Mouse (Mus musculus) forebrain, embryonic 13.5 days (tissue): Measurements from ENCODE around the gene Insig2. TPM values are rescaled to one million over a fixed set of nuclear protein-coding genes. Genes with fewer than 3 reads are reported as not detected.

ENCODE experiments used
- ATAC-seq: fragments of 200-750 bp; cut with Nextera tagmentation; 2 replicates; pipeline ENCODE4 v1.8.0; 2017
- H3K27ac ChIP-seq: fragments of 300-500 bp; sonication (generic); 2 replicates; pipeline ENCODE4 v1.5.1; 2015; ENCODE audit warnings: inconsistent platforms, mild to moderate bottlenecking, moderate library complexity
- H3K27me3 ChIP-seq: fragments of 300-500 bp; sonication (generic); 2 replicates; pipeline ENCODE4 v1.6.1; 2015; ENCODE audit warnings: mild to moderate bottlenecking, inconsistent platforms
- H3K36me3 ChIP-seq: fragments of 300-500 bp; sonication (generic); 2 replicates; pipeline ENCODE4 v1.6.1; 2015; ENCODE audit warnings: mild to moderate bottlenecking, inconsistent platforms; ENCODE audit not compliant: poor library complexity, severe bottlenecking
- H3K4me1 ChIP-seq: fragments of 300-500 bp; sonication (generic); 2 replicates; pipeline ENCODE4 v1.6.1; 2015; ENCODE audit warnings: inconsistent platforms
- H3K4me2 ChIP-seq: fragments of 300-500 bp; sonication (generic); 2 replicates; pipeline ENCODE4 v1.6.1; 2015; ENCODE audit warnings: inconsistent platforms, mild to moderate bottlenecking, moderate library complexity
- H3K4me3 ChIP-seq: fragments of 300-500 bp; sonication (generic); 2 replicates; pipeline ENCODE4 v1.5.1; 2015; ENCODE audit warnings: mild to moderate bottlenecking, inconsistent platforms
- H3K9ac ChIP-seq: fragments of 300-500 bp; sonication (generic); 2 replicates; pipeline ENCODE4 v1.6.1; 2015; ENCODE audit warnings: mild to moderate bottlenecking, inconsistent platforms
- H3K9me3 ChIP-seq: fragments of 300-500 bp; sonication (generic); replicated peaks from 2 replicates; pipeline ENCODE4 v1.6.1; 2016; ENCODE audit warnings: inconsistent platforms
- WGBS: fragments of 180-500 bp; shearing (Covaris S2); methylation state at CpG from one replicate; pipeline ENCODE4 v1.1.7; 2015; 5-methylcytosine and 5-hydroxymethylcytosine counted together
- polyA plus RNA-seq: library from polyadenylated mRNA; unstranded; fragments of >200 nt; fragmentation: Nextera tagmentation; extraction: Ambion mirVana; gene quantifications from 2 replicates; pipeline ENCODE4 v1.2.1, GENCODE M21; 2015

Insig2 gene
- polyA plus RNA-seq, 1 experiment from 2014 or later, result 33.9 TPM

DNA sequence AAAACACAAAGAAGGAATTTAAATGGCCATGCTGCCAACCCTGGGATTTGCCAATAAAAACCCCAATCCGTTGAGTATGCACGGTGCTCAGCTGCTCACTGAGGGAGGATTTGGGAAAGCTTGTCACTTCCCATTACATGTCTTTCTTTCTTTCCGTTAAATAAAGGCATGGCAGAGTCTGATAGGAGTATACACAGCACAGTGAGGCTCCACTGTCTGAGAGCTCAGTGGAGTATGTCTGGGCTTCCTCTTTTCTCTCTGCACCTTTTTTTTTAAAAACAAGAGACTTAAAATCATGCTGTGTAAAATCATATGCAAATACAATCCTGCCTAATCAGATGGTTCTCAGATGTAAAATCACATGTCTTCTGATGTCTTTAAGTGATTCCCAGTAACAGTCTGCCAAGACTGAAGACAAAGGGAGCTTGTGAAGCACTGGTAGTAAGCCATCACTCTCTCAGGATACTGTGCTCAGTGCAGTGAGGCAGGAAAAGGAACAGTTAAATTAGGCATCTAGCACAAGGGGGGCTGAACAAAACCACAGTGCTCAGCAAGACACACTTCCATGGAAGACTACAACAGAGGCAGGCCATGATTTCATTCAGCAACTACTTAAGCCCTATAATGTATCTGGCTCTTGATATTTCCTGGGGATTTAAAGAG is 17.5 kb downstream of the Insig2 start:
- Histone ChIP-seq H3K9me3 (no peaks in the 10 kb centered on the region), H3K27ac (peak overlapping the region; percentile 84), H3K4me3 (no peak overlapping the region), H3K9ac (no peak overlapping the region), H3K4me2 (no peak overlapping the region), H3K4me1 (peaks cover 10% of the 10 kb centered on the region), H3K27me3 (no peaks in the 10 kb centered on the region), H3K36me3 (peaks cover 39% of the 10 kb centered on the region)
- 52% methylated on average over 3 of the region's 3 CpGs for WGBS
- peak; percentile 91 for ATAC-seq

DNA sequence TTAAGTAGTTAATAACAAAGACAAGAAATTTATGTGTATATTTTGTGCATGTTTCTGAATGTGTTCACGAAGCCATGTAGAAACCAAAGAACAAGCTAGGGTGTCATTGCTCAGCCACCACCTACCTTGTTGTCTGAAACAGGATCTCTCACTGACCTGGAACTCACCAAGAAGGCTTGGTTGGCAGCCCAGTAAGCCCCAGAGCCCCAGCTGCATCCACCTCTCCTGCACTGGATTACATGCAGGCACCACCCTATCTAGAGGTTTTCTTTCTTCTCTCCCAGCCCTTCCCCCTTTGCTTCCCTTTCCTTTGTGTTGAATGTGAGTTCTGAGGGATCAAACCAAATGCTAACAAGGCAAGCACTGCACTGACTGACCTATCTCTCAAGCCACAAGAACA is 19.2 kb downstream of the Insig2 start:
- no peak overlapping the region for H3K4me3 ChIP-seq
- no peaks in the 10 kb centered on the region for H3K9me3 ChIP-seq
- no peak for ATAC-seq
- H3K4me1 ChIP-seq, result peaks cover 10% of the 10 kb centered on the region
- no peak overlapping the region for H3K9ac ChIP-seq
- H3K36me3 ChIP-seq, result peaks cover 30% of the 10 kb centered on the region
- H3K27me3 ChIP-seq, result no peaks in the 10 kb centered on the region
- 88% methylated on average over 1 of the region's 1 CpGs for WGBS
- H3K27ac ChIP-seq, result no peak overlapping the region
- no peak overlapping the region for H3K4me2 ChIP-seq

- Histone ChIP-seq H3K4me3 (no peak overlapping the region), H3K9ac (no peak overlapping the region), H3K36me3 (peaks cover 30% of the 10 kb centered on the region), H3K27ac (no peak overlapping the region), H3K27me3 (no peaks in the 10 kb centered on the region), H3K4me2 (no peak overlapping the region), H3K4me1 (peaks cover 10% of the 10 kb centered on the region), H3K9me3 (no peaks in the 10 kb centered on the region)
- no peak for ATAC-seq
- WGBS, result 94% methylated on average over 4 of the region's 4 CpGs
Measured at GRCm38 (mm10) chr1:121312326-121312725, 20.1 kb downstream of the Insig2 start.

- Histone ChIP-seq H3K4me1 (no peaks in the 10 kb centered on the region), H3K36me3 (peaks cover 10% of the 10 kb centered on the region; the same call in 1 of the 2 replicates), H3K4me3 (no peak overlapping the region), H3K9me3 (no peaks in the 10 kb centered on the region), H3K27ac (no peak overlapping the region), H3K4me2 (no peak overlapping the region), H3K27me3 (no peaks in the 10 kb centered on the region), H3K9ac (no peak overlapping the region)
- peak; percentile 61 for ATAC-seq
- WGBS, result 85% methylated on average over 5 of the region's 5 CpGs
Measured at GRCm38 (mm10) chr1:121296717-121297255, 35.6 kb downstream of the Insig2 start.

- Histone ChIP-seq H3K4me2 (no peak overlapping the region), H3K27me3 (no peaks in the 10 kb centered on the region), H3K9me3 (no peaks in the 10 kb centered on the region), H3K27ac (no peak overlapping the region), H3K4me1 (no peaks in the 10 kb centered on the region), H3K36me3 (0 out of 2 replicates have a peak, but pooled peaks cover 6% of the 10 kb centered on the region), H3K4me3 (no peak overlapping the region), H3K9ac (no peak overlapping the region)
- no peak for ATAC-seq
- 58% methylated on average over 3 of the region's 3 CpGs for WGBS
Measured at GRCm38 (mm10) chr1:121293571-121293970, 38.8 kb downstream of the Insig2 start.

DNA sequence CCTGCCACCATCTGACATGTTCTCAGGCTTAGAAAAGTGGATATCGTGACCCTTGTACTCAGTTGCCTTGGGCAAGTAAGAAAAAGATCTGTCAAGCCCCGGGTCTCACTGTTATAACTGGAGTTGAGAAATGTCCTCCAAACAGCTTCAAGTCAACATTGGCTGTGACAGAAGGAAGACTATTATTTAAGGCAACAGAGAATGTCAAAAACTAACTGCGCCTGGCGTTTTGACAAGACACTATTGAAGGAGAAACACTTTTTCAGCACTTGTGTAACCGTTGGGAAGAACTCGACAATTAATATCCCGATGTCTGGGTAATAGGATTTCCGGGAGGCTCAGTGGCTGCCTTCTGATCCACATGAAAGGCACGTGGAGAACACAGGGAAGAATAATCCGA is 41.5 kb downstream of the Insig2 start:
- 79% methylated on average over 10 of the region's 10 CpGs for WGBS
- Histone ChIP-seq H3K4me3 (no peak overlapping the region), H3K27me3 (no peaks in the 10 kb centered on the region), H3K4me1 (no peaks in the 10 kb centered on the region), H3K9me3 (no peaks in the 10 kb centered on the region), H3K4me2 (no peak overlapping the region), H3K36me3 (no peaks in the 10 kb centered on the region), H3K27ac (no peak overlapping the region), H3K9ac (no peak overlapping the region)
- ATAC-seq, result no peak

DNA sequence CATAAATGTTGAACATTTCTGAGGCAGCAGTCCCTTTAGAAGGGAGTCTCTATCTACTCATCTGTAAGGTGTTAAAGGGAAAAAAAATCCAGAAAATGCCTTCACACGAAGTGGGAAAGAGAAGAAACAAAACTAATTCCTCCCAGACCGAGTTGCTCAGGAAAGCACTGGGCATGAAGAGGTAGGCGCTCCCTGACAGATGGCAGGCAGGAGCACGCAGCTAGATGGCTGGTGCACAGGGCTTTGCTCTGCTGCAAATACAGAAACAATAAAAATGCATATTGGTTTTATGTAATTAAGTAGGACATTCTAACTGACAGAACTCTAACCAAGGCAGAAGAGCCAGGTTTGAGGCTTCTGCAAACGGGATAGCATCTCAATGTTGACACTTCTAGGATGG is 42.0 kb downstream of the Insig2 start:
- Histone ChIP-seq H3K36me3 (no peaks in the 10 kb centered on the region), H3K9me3 (no peaks in the 10 kb centered on the region), H3K4me3 (no peak overlapping the region), H3K4me2 (no peak overlapping the region), H3K4me1 (no peaks in the 10 kb centered on the region), H3K27me3 (no peaks in the 10 kb centered on the region), H3K27ac (no peak overlapping the region), H3K9ac (no peak overlapping the region)
- ATAC-seq, result no peak
- WGBS, result 74% methylated on average over 5 of the region's 5 CpGs

GRCm38 (mm10) chr1:121284197-121284596 is 48.2 kb downstream of the Insig2 start:
- H3K27ac ChIP-seq, result no peak overlapping the region
- H3K27me3 ChIP-seq, result no peaks in the 10 kb centered on the region
- ATAC-seq, result no peak
- H3K4me2 ChIP-seq, result no peak overlapping the region
- H3K9me3 ChIP-seq, result no peaks in the 10 kb centered on the region
- no peaks in the 10 kb centered on the region for H3K4me1 ChIP-seq
- H3K9ac ChIP-seq, result no peak overlapping the region
- no peaks in the 10 kb centered on the region for H3K36me3 ChIP-seq
- H3K4me3 ChIP-seq, result no peak overlapping the region
- WGBS, result 91% methylated on average over 2 of the region's 2 CpGs

DNA sequence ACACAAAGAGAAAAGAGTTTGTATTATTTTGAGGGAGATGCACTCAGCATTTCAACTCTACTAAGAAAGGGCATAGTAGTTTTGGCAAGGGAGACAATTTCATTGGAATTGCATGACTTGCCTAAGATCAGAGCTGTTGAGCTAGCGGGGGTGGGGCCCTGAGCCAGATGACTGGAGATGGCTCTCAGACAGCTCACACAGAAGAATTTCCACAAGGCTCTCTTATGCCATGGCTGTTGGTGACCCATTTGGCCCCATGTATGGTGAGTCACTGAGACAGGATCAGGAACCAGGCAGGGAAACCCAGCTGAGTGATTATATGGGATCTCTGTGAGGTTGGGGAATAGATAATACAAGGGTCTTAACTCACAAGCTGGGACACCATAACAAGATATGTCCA is 51.9 kb downstream of the Insig2 start:
- Histone ChIP-seq H3K36me3 (no peaks in the 10 kb centered on the region), H3K4me3 (no peak overlapping the region), H3K27me3 (no peaks in the 10 kb centered on the region), H3K9me3 (no peaks in the 10 kb centered on the region), H3K4me2 (no peak overlapping the region), H3K9ac (no peak overlapping the region), H3K4me1 (no peaks in the 10 kb centered on the region), H3K27ac (no peak overlapping the region)
- WGBS, result 92% methylated on average over 1 of the region's 1 CpGs
- ATAC-seq, result no peak

DNA sequence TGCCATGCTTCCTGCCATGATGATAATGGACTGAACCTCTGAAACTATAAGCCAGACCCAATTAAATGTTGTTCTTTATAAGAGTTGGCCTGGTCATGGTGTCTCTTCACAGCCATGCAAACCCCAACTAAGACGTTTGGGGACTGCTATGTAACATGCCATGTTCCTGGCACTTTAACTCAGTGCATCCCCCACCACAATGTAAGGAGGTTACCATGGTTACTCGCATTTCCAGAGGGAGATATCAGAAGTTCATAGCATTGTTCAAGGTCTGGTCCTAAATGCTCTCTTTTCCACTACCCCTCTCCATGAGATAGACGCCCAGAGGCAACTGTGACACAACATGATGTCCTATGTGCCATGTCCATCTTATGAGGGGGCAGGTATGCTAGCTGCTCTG is 54.0 kb downstream of the Insig2 start:
- Histone ChIP-seq H3K27me3 (no peaks in the 10 kb centered on the region), H3K9ac (no peak overlapping the region), H3K27ac (no peak overlapping the region), H3K4me3 (no peak overlapping the region), H3K9me3 (no peaks in the 10 kb centered on the region), H3K4me2 (no peak overlapping the region), H3K36me3 (no peaks in the 10 kb centered on the region), H3K4me1 (no peaks in the 10 kb centered on the region)
- peak; percentile 57; the same call in 1 of the 2 replicates for ATAC-seq
- WGBS, result 79% methylated on average over 3 of the region's 3 CpGs

GRCm38 (mm10) chr1:121277466-121277865 is 54.9 kb downstream of the Insig2 start:
- H3K9me3 ChIP-seq, result no peaks in the 10 kb centered on the region
- no peaks in the 10 kb centered on the region for H3K36me3 ChIP-seq
- 89% methylated on average over 4 of the region's 4 CpGs for WGBS
- H3K4me3 ChIP-seq, result no peak overlapping the region
- H3K9ac ChIP-seq, result no peak overlapping the region
- no peak overlapping the region for H3K27ac ChIP-seq
- H3K4me2 ChIP-seq, result no peak overlapping the region
- H3K4me1 ChIP-seq, result no peaks in the 10 kb centered on the region
- ATAC-seq, result no peak
- no peaks in the 10 kb centered on the region for H3K27me3 ChIP-seq

- H3K4me1 ChIP-seq, result no peaks in the 10 kb centered on the region
- H3K9me3 ChIP-seq, result no peaks in the 10 kb centered on the region
- no peaks in the 10 kb centered on the region for H3K27me3 ChIP-seq
- H3K27ac ChIP-seq, result no peak overlapping the region
- no peak for ATAC-seq
- H3K36me3 ChIP-seq, result no peaks in the 10 kb centered on the region
- no peak overlapping the region for H3K9ac ChIP-seq
- no peak overlapping the region for H3K4me2 ChIP-seq
- 78% methylated on average over 3 of the region's 3 CpGs for WGBS
- no peak overlapping the region for H3K4me3 ChIP-seq
Measured at GRCm38 (mm10) chr1:121275961-121276506, 56.4 kb downstream of the Insig2 start.
